Mouse (Mus musculus): ENCODE results near the gene Nfix.

Gene Nfix

GRCm38 (mm10) chr8:84708774-84709475 is 91.2 kb downstream of the Nfix start:
- DNase-seq, result peak; percentile 90

GRCm38 (mm10) chr8:84708071-84708541 is 92.0 kb downstream of the Nfix start:
- DNase-seq, result no peak

- peak; percentile 67 for DNase-seq
These were observed 92.8 kb downstream of the Nfix start for GRCm38 (mm10) chr8:84707267-84707883.

GRCm38 (mm10) chr8:84706610-84707266 is 93.4 kb downstream of the Nfix start:
- peak; percentile 38 for DNase-seq

GRCm38 (mm10) chr8:84705960-84706359 is 94.2 kb downstream of the Nfix start:
- DNase-seq, result no peak

- DNase-seq, result peak; percentile 58
These were observed 95.0 kb downstream of the Nfix start for GRCm38 (mm10) chr8:84704867-84705831.

- DNase-seq, result peak; percentile 95
These were observed 95.8 kb downstream of the Nfix start for GRCm38 (mm10) chr8:84704356-84704755.

GRCm38 (mm10) chr8:84703466-84704249 is 96.5 kb downstream of the Nfix start:
- DNase-seq, result peak; percentile 68

- no peak for DNase-seq
These were observed 97.1 kb downstream of the Nfix start for GRCm38 (mm10) chr8:84702963-84703465.

GRCm38 (mm10) chr8:84702561-84702960 is 97.6 kb downstream of the Nfix start:
- DNase-seq, result no peak

- DNase-seq, result peak; percentile 70
These were observed 98.9 kb downstream of the Nfix start, which contains the start of gene Lyl1 for GRCm38 (mm10) chr8:84700941-84701911. Gene Lyl1 (plus strand): TSS chr8:84701457.

GRCm38 (mm10) chr8:84700526-84700925 is 99.6 kb downstream of the Nfix start:
- peak; percentile 48 for DNase-seq

GRCm38 (mm10) chr8:84699861-84700322 is 100.3 kb downstream of the Nfix start:
- peak; percentile 76 for DNase-seq

GRCm38 (mm10) chr8:84698929-84699401 is 101.2 kb downstream of the Nfix start:
- DNase-seq, result no peak

GRCm38 (mm10) chr8:84698288-84698687 is 101.9 kb downstream of the Nfix start:
- DNase-seq, result no peak

GRCm38 (mm10) chr8:84697166-84698130 is 102.7 kb downstream of the Nfix start:
- peak; percentile 86 for DNase-seq

GRCm38 (mm10) chr8:84695140-84695539 is 105.0 kb downstream of the Nfix start:
- no peak for DNase-seq

GRCm38 (mm10) chr8:84693332-84693731 is 106.8 kb downstream of the Nfix start:
- no peak for DNase-seq
